Mouse (Mus musculus): ENCODE results near the gene Spocd1.

- no peak for TF ChIP-seq CTCF (IDR thresholded peaks at IDR 0.05 in 2 of 3, conservative IDR thresholded peaks at IDR 0.05 in 1 of 3; ENCODE audit: control insufficient read depth in 1 of 3, insufficient read depth in 1 of 3, low read depth in 2 of 3, low read length in 3 of 3, poor library complexity in 1 of 3, severe bottlenecking in 1 of 3)
- no peak for TF ChIP-seq ZNF384 (IDR thresholded peaks at IDR 0.05; ENCODE audit: low read depth, low read length)
- TF ChIP-seq POLR2A (IDR thresholded peaks at IDR 0.05; ENCODE audit: control insufficient read depth in 1 of 2, insufficient read depth in 1 of 2, low read depth in 1 of 2, low read length in 2 of 2, poor library complexity in 1 of 2): no peak
- TF ChIP-seq TCF12 (IDR thresholded peaks at IDR 0.05; ENCODE audit: low read depth, low read length): no peak
- TF ChIP-seq ETS1 (IDR thresholded peaks at IDR 0.05; ENCODE audit: low read depth, low read length): no peak
- no peak for TF ChIP-seq EP300 (IDR thresholded peaks at IDR 0.05; ENCODE audit: low read depth in 1 of 2, low read length in 2 of 2)
- TF ChIP-seq POLR2AphosphoS2 (IDR thresholded peaks at IDR 0.05; ENCODE audit: low read length): no peak
- no peak for TF ChIP-seq SIN3A (IDR thresholded peaks at IDR 0.05; ENCODE audit: low read length)
- TF ChIP-seq BHLHE40 (IDR thresholded peaks at IDR 0.05; ENCODE audit: borderline replicate concordance, low read depth, low read length): no peak
- no peak for TF ChIP-seq GATA1 (IDR thresholded peaks at IDR 0.05; ENCODE audit: low read depth, low read length)
- TF ChIP-seq MYB (IDR thresholded peaks at IDR 0.05; ENCODE audit: low read depth, low read length): no peak
- TF ChIP-seq MXI1 (IDR thresholded peaks at IDR 0.05; ENCODE audit: low read depth, low read length): no peak
- TF ChIP-seq E2F4 (IDR thresholded peaks at IDR 0.05; ENCODE audit: borderline replicate concordance, low read depth, low read length): no peak
Measured at GRCm38 (mm10) chr4:129978227-129978626, 49.2 kb downstream of the Spocd1 start.
